Mouse (Mus musculus): ENCODE data around the gene Pcca. TPM values are rescaled to one million over a fixed set of nuclear protein-coding genes. Genes with fewer than 3 reads are reported as not detected.

Pcca gene
- polyA plus RNA-seq, 1 experiment = 24.8 TPM

DNA sequence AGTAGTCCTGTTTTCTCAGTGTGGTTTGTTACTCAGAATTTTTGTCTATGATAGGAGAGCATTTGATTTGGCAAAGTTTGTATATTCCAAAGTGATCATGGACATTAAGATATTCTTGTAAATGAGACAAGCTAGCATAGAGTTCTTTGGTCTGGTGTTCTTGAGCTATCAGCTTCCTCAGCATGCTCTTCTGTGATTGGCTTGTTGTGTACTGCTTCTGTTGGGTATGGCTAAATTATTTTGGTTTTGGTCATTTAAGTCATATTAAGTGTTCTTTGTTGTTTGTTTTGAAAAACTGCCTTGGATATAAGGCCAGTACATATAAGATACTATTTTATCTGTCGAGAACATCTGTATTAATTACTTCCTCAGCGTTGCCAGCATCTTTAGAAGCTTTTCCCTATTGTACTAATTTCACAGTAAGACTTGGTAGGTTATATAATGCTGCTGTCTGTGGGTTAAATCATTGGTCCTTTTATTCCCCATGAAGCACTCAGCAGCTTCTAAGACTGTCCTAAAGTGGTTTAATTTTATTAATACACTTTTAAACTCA lies 105.1 kb downstream of the Pcca start:
- TF ChIP-seq POLR2A (IDR thresholded peaks at IDR 0.05; ENCODE audit: borderline replicate concordance, control insufficient read depth, low read depth, low read length) (no peak), CTCF (IDR thresholded peaks at IDR 0.05; ENCODE audit: control insufficient read depth, insufficient read depth, low read length) (no peak)
- no peaks in the 10 kb centered on the region; the same call in 1 of the 2 replicates for H3K4me1 ChIP-seq (ENCODE audit: control insufficient read depth, insufficient read depth, low read length)
- WGBS = 60% methylated on average over 2 of the region's 2 CpGs
- H3K27ac ChIP-seq (ENCODE audit: control insufficient read depth, insufficient read depth, low read depth, low read length, poor library complexity) = no peak overlapping the region
- H3K4me3 ChIP-seq (replicated peaks; ENCODE audit: control insufficient read depth, low read depth, low read length) = no peak overlapping the region

DNA sequence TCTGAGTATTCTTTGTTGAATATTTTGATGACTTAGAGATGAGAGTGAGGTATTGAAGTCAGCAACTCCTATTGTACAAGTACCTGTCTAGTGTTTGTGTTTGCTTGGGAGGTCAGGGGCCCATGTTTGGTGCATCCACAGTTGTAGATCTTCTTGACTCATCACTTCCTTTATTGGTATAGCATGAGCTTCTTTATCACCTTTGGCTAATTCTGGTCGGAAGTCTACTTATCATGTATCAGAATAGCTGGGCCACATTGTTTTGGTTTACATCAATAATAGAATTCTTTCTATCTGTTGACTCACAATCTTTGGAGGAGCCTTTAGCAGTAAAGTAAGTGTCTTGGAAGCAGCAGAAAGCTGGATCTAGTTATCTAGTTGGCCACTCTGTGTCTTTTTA lies 108.3 kb downstream of the Pcca start:
- Histone ChIP-seq H3K4me1 (ENCODE audit: control insufficient read depth, insufficient read depth, low read length) (no peaks in the 10 kb centered on the region; the same call in 1 of the 2 replicates), H3K4me3 (replicated peaks; ENCODE audit: control insufficient read depth, low read depth, low read length) (no peak overlapping the region), H3K27ac (ENCODE audit: control insufficient read depth, insufficient read depth, low read depth, low read length, poor library complexity) (no peak overlapping the region)
- WGBS = 85% methylated on average over 1 of the region's 1 CpGs
- TF ChIP-seq POLR2A (IDR thresholded peaks at IDR 0.05; ENCODE audit: borderline replicate concordance, control insufficient read depth, low read depth, low read length) (no peak), CTCF (IDR thresholded peaks at IDR 0.05; ENCODE audit: control insufficient read depth, insufficient read depth, low read length) (no peak)

- Histone ChIP-seq H3K4me3 (replicated peaks; ENCODE audit: control insufficient read depth, low read depth, low read length) (no peak overlapping the region), H3K4me1 (ENCODE audit: control insufficient read depth, insufficient read depth, low read length) (no peaks in the 10 kb centered on the region; the same call in 1 of the 2 replicates), H3K27ac (ENCODE audit: control insufficient read depth, insufficient read depth, low read depth, low read length, poor library complexity) (no peak overlapping the region)
- WGBS = 69% methylated on average over 1 of the region's 1 CpGs
- no peak for TF ChIP-seq POLR2A (IDR thresholded peaks at IDR 0.05; ENCODE audit: borderline replicate concordance, control insufficient read depth, low read depth, low read length)
- no peak for TF ChIP-seq CTCF (IDR thresholded peaks at IDR 0.05; ENCODE audit: control insufficient read depth, insufficient read depth, low read length)
Observed at GRCm38 (mm10) chr14:122648214-122648613, 114.1 kb downstream of the Pcca start.

DNA sequence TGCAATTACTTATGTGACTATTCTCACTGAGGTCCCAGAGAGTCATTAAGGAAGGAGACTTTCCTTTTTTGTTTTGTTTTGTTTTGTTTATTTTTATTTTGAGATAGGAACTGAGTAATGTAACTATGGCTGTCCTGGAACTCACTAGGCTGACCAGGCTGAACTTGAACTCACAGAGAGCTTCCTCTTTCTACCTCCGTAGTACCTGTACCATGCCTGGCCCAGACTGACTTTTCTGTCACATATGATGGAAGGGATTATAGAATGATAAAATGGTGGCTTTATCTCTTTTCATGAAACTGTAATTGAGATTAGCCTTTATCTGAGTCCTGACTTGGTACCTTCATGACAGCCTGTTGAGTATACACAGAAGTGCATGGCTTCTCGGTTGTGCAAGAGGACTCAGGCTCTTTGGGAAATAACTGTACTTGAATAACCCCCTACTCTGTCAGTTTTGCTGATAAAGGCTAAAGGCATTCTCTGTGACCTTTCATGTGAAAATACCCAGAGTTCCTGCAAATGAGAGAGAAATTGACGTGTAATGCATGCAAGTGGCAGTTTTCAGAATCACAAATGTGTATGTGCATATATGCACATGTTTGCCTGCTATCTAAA lies 115.3 kb downstream of the Pcca start:
- WGBS = 62% methylated on average over 3 of the region's 3 CpGs
- H3K4me3 ChIP-seq (replicated peaks; ENCODE audit: control insufficient read depth, low read depth, low read length) = no peak overlapping the region
- TF ChIP-seq POLR2A (IDR thresholded peaks at IDR 0.05; ENCODE audit: borderline replicate concordance, control insufficient read depth, low read depth, low read length) (no peak), CTCF (IDR thresholded peaks at IDR 0.05; ENCODE audit: control insufficient read depth, insufficient read depth, low read length) (no peak)
- H3K4me1 ChIP-seq (ENCODE audit: control insufficient read depth, insufficient read depth, low read length) = no peaks in the 10 kb centered on the region
- no peak overlapping the region for H3K27ac ChIP-seq (ENCODE audit: control insufficient read depth, insufficient read depth, low read depth, low read length, poor library complexity)

DNA sequence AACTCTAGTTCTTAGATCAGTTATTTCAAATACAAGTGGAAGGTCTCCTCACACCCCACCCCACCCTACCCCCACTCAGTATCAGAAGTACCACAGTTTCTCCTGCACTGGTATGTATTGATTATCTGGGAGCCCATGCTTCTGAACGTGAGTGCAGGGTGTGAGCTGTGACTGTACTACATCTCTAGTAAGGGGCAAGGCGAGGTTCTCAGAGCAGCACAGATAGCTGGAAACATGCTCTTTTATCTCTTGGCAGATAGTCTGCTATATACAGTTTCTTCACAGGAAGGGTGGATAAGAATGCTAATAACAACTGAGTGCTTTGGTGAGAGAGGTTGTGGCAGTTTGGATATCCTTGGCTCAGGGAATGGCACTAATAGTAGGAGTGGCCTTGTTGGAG lies 117.6 kb downstream of the Pcca start:
- TF ChIP-seq POLR2A (IDR thresholded peaks at IDR 0.05; ENCODE audit: borderline replicate concordance, control insufficient read depth, low read depth, low read length) = no peak
- no peak for TF ChIP-seq CTCF (IDR thresholded peaks at IDR 0.05; ENCODE audit: control insufficient read depth, insufficient read depth, low read length)
- Histone ChIP-seq H3K27ac (ENCODE audit: control insufficient read depth, insufficient read depth, low read depth, low read length, poor library complexity) (no peak overlapping the region), H3K4me3 (replicated peaks; ENCODE audit: control insufficient read depth, low read depth, low read length) (no peak overlapping the region), H3K4me1 (ENCODE audit: control insufficient read depth, insufficient read depth, low read length) (no peaks in the 10 kb centered on the region)
- 72% methylated on average over 2 of the region's 2 CpGs for WGBS

DNA sequence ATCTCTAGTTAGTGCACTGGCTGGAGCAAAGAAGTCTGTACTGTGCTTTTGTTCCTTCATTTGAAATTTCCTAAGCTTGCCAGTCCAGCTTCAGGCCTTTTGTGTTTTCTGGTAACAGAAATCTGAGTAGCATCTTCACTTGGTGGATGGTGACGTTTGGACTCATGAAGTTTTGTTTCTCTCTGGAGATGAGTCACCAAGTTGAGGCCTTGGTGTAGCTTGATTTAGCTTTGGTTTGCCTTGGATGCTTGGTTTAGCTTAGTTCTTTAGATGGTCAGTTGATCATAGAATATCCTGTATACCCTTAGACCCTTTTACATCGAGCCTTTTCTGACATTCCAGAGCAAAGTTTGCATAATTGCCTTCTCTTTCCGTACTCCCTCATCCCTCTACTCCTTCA lies 141.5 kb downstream of the Pcca start:
- TF ChIP-seq CTCF (IDR thresholded peaks at IDR 0.05; ENCODE audit: control insufficient read depth, insufficient read depth, low read length) (no peak), POLR2A (IDR thresholded peaks at IDR 0.05; ENCODE audit: borderline replicate concordance, control insufficient read depth, low read depth, low read length) (no peak)
- 83% methylated on average over 3 of the region's 3 CpGs for WGBS

GRCm38 (mm10) chr14:122683645-122684044 lies 149.5 kb downstream of the Pcca start:
- TF ChIP-seq POLR2A (IDR thresholded peaks at IDR 0.05; ENCODE audit: borderline replicate concordance, control insufficient read depth, low read depth, low read length) (no peak), CTCF (IDR thresholded peaks at IDR 0.05; ENCODE audit: control insufficient read depth, insufficient read depth, low read length) (no peak)
- WGBS = 76% methylated on average over 1 of the region's 1 CpGs
- no peaks in the 10 kb centered on the region for H3K4me1 ChIP-seq (ENCODE audit: control insufficient read depth, insufficient read depth, low read length)
- H3K4me3 ChIP-seq (replicated peaks; ENCODE audit: control insufficient read depth, low read depth, low read length) = no peak overlapping the region
- no peak overlapping the region for H3K27ac ChIP-seq (ENCODE audit: control insufficient read depth, insufficient read depth, low read depth, low read length, poor library complexity)

More for the DNA sequence above, 141.5 kb downstream of the Pcca start:
- Histone ChIP-seq H3K27ac (ENCODE audit: control insufficient read depth, insufficient read depth, low read depth, low read length, poor library complexity) (no peak overlapping the region), H3K4me3 (replicated peaks; ENCODE audit: control insufficient read depth, low read depth, low read length) (no peak overlapping the region), H3K4me1 (ENCODE audit: control insufficient read depth, insufficient read depth, low read length) (no peaks in the 10 kb centered on the region)

DNA sequence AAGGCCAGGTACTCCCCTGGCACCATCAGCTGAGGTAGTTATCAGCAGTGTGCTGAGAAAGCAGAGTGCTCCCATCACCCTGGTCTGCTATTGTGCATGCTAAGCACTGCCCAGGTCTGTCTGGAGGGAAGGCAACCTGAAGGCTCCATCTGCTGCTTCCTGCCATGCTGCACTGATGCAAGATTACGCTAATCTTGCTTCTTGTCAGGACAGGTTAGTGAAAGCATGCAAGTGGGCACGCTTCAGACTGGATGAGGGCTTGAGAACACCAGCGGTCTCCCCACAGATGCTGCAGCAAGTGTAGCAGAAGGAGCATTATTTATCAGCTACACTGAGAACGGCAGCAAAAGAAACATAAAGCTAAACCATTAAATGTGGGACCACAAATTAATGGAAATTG lies 150.1 kb downstream of the Pcca start:
- Histone ChIP-seq H3K4me3 (replicated peaks; ENCODE audit: control insufficient read depth, low read depth, low read length) (no peak overlapping the region), H3K27ac (ENCODE audit: control insufficient read depth, insufficient read depth, low read depth, low read length, poor library complexity) (no peak overlapping the region), H3K4me1 (ENCODE audit: control insufficient read depth, insufficient read depth, low read length) (no peaks in the 10 kb centered on the region)
- 85% methylated on average over 4 of the region's 4 CpGs for WGBS
- TF ChIP-seq POLR2A (IDR thresholded peaks at IDR 0.05; ENCODE audit: borderline replicate concordance, control insufficient read depth, low read depth, low read length) (no peak), CTCF (IDR thresholded peaks at IDR 0.05; ENCODE audit: control insufficient read depth, insufficient read depth, low read length) (no peak)

Measured in bone marrow, adult 2 months (tissue).